Mouse (Mus musculus): Measurements from ENCODE around the gene Cers3. TPM values are rescaled to one million over a fixed set of nuclear protein-coding genes. Genes with fewer than 3 reads are reported as not detected.

The Cers3 gene
- total RNA-seq, 2 experiments from 2014 or later = not detected

DNA sequence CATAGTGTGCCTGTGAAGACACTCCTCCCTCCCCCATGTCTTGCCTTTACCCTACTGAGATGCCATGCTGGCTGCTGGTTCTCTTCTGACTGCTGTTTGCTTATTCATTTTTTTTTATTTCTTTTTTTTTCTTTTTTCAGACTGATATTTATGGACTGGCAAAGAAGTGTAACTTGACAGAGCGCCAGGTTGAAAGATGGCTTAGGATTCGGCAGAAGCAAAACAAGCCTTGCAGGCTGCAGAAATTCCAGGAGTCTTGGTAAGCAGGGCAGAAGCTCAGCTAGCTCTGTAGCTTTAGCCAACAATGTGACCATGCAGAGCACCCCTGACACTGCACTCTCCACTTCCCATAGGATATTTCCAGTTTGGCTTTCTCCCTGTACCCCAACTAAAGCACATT, 36.1 kb downstream of the Cers3 start:
- no peak for ATAC-seq (replicated peaks; ENCODE audit: low FRiP score, poor library complexity, severe bottlenecking)

DNA sequence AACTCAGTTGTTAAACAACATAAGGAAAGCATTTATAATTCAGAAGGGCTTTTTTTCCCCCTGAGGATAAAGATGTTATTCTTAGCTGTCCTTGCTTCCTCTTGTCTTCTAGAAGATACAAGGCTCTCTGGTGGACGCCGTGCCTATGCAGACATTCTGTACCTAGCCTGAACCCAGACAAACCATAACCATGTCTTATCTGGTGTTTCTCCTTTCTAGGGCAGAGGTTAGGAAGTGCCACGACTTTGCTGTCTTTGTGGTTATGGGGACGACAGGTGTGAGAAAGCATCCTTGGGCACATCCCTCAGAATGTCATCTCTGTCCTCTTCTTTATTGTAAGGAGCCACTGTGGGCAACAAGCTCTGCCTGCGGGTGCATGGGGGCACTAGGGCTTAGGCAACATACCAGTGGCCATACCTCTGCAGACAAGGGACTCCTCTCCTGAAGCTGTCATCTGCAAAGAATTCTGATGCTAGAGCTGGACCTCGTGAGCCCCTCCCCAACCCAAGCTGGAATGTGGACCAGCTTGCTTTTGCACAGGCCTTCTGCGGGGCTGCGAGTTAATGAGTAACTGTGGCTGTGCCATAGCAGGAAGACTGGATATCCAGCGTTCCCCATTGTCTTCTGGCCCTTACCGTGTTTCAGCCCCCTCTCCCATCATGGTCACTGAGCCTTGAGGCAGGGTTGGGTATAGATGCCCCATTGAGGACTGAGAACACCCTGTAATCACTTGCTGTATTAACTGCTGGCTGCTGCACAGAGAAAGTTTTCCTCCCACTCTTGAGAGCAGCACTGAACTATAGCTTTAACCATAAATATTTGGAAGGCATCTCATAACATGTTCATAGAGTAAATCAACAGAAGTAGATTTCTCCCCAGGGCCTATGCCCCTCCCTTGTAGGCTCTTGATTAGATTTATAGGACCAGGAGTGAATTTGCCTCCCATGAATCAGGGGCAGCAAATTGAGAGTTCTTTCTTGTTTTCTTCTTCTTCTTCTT, 36.9 kb downstream of the Cers3 start:
- no peak for ATAC-seq (replicated peaks; ENCODE audit: low FRiP score, poor library complexity, severe bottlenecking)

DNA sequence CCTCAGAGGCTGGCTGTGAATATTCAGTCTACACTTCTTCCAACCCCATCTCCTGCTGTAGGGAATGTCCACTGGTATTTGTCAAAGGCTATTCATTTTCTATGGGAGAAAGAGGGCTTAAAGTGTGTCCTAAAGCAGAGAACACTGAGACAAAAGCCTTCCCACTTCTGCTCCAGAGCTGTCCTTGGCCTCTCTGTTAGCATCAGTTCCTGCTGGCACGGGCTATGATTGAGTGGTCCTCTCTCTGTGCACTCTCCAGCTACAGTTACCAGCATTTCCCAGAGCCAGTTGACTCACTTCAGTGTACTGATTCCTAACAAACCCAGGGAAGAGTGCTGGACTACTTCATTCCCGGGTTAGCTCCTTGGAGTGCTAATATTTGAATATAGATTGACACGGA, 43.2 kb downstream of the Cers3 start:
- no peak for ATAC-seq (replicated peaks; ENCODE audit: low FRiP score, poor library complexity, severe bottlenecking)

DNA sequence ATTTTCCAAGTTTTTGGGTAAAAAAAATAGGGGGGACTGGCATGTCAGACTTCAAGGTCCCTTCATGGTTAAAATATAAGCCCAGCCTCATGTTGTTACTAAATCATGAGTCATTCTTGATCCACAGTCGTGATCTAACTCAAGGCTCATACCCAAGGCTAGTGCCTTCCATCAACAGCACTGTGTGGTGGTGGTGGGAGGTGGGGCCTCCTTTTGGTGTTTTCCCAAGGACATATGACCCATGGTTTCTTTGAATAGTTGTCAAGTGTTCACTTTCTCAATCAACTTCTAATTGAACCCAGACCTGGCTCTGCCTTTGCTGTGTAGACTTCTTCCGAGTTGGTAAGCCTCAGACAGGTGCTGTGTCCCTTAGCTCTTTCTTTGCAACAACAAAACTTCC, 44.5 kb downstream of the Cers3 start:
- ATAC-seq (replicated peaks; ENCODE audit: low FRiP score, poor library complexity, severe bottlenecking) = no peak

DNA sequence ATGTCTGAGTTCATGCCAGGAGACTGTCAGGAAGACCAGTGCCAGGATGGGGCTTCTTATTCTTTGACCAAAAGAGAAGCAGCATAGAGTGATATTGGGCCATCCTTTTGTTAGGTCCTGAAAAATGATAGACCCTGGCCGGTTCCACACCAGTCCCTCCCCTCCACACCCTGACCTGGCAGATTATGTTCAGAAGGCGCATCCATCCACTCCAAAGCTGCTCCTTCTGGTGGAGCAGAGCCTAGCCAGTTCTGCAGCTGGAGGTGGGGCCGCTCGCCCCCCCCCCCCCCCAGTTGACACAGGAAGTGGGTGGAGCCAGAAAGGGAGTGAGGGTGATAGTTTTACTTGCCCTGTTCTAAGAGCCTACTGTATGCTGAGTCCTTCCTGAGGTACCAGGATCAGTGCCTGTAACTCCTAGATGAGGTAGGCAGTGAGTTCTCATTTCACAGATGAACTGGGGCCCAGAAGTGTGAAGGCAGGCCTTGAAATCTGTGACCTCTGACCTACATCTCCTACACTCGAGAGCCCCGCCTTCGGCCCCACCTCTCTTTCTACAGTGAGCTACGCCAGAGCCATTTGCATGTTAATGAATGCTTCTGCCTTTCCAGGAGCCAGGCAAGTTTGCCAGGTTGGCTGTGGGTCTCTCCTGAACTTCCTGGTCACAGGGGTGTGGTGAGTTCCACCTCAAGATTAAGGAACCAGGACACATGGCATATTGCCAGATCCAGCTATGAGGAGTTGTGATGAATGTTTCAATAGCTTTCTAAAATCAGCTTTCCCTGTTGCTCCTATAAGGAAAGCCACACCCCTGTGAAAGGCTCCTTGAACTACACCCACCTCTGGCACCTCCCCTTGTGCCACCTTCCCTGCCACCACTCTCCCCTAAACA, 46.8 kb downstream of the Cers3 start:
- ATAC-seq (replicated peaks; ENCODE audit: low FRiP score, poor library complexity, severe bottlenecking) = no peak

DNA sequence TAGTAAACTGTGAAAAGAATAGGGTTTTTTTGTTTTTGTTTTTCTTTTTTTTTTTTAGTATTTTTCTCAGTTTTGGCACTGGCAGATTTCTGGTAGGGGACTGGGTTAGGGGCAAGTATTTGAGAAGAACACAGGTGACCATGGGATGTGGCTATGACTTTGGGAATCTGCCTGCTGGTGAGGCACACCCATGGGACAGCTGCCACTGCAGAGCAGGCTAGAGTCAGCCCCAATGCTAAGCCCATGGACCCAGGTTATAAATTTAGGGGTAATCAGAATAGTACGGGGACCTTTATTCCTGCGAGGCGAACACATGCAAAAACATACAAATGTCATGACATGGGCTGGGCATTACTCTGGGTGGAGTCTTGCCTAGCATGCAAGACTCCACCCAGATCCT, 47.7 kb downstream of the Cers3 start:
- no peak for ATAC-seq (replicated peaks; ENCODE audit: low FRiP score, poor library complexity, severe bottlenecking)

DNA sequence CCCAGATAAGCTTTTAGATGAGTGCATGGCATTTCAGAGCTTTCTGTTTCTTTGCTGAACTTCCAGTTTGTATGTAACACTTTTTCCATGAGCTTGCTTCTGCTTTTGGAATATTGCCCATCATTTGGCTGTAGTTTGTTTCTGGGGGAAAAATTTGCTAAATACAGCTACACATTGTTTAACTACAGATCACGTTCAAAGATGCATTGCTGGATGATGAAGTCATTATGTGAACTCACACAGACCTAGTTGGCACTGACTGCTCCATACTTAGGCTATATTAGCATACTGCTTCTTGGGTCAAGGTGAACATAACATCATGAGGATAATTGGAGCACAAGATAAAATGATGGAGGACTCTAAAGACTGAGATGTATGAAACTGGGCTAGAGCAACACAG, 53.6 kb downstream of the Cers3 start:
- ATAC-seq (replicated peaks; ENCODE audit: low FRiP score, poor library complexity, severe bottlenecking) = no peak

DNA sequence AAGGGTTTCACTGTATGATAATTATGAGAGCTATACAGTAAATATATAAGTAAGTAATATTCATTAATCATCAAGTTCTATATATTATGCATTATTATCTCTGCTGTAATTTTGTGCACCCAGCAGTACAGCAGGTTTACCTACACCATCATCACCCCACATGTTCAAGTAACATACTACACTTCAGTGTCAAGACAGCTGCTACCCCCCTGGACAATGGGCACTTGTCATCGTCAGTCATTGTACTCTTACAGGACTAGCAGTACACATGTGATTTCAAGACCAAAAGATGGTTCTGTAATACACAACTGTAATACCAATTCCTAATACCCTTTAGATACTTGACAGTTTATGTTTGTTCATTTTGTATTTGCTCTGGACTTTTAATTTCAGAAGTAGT, 54.0 kb downstream of the Cers3 start:
- ATAC-seq (replicated peaks; ENCODE audit: low FRiP score, poor library complexity, severe bottlenecking) = no peak

DNA sequence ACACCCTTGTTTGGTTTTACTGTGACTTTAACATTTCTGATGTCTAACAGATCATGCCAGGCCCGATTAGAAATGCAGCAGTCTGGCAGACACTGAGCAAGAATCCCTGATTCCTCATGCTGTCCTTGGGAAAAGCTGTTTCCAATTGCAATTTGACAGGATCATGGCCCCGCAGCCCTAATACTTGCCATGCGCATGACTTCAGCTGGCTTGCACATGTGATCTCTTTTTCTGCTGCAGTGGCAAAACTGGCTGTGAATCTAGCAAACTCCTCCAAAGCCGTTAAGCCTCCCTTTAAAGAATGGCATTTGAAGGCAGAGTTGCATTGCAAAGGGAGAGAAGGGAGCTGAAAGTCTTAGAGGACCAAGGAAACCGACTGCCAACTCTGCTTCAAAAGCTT, 55.5 kb downstream of the Cers3 start:
- ATAC-seq (replicated peaks; ENCODE audit: low FRiP score, poor library complexity, severe bottlenecking) = no peak

DNA sequence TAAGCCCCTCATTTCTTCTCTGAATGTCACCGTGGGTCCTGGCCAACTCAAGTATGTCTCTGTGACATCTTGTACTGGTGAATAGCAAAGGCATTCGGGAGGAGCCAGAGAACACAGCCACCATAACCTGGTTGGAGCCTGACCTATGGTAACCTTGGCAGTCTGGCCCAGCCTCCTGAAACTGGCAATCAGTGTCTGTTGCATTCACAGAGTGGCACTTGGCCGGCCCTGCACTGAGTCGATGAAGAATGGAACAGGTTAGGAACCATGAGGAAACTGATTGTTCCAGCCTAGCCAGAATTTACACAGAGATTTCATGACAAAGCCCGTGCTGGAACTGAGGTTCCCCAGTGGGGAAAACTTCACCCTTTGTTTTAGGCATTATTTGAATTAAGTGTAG, 57.5 kb downstream of the Cers3 start:
- ATAC-seq (replicated peaks; ENCODE audit: low FRiP score, poor library complexity, severe bottlenecking) = no peak

DNA sequence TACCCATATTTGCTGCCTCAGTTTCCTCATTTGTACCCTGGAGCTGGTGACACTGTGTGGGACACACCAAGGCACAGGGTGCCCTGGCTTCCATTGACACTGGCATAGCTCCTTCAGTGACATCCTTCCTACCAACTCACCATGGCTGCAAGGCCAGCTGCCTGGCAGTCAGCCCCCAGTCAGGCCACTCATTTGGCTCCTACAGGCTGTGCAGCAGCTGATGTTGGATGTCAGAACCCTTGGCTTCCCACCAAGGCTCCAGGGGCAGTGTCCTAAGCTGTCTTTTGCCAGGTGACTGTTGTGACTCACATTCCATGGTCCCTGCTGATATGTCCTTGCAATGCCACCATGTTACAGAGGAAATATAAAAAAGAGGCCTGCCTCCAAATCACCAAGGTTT, 58.5 kb downstream of the Cers3 start:
- no peak for ATAC-seq (replicated peaks; ENCODE audit: low FRiP score, poor library complexity, severe bottlenecking)

DNA sequence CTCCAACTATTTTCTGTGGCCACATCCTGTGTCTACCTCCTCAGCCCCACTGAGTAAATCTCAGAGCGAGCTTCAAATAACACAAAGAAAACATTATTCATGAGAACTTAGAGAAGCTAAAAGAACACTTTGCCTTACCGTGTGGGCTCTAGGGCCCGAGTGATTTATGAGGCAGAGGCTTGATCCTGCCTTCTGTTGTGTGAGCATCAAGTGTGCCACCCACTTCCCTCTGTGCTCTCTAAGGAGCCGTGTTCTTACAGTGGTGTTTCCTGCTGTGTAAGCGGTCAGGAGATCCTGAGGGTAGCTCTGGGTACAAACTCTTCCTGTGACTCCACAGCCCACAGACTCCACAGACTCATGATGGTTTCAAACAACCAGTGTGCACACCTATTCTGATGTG, 60.5 kb downstream of the Cers3 start:
- no peak for ATAC-seq (replicated peaks; ENCODE audit: low FRiP score, poor library complexity, severe bottlenecking)

DNA sequence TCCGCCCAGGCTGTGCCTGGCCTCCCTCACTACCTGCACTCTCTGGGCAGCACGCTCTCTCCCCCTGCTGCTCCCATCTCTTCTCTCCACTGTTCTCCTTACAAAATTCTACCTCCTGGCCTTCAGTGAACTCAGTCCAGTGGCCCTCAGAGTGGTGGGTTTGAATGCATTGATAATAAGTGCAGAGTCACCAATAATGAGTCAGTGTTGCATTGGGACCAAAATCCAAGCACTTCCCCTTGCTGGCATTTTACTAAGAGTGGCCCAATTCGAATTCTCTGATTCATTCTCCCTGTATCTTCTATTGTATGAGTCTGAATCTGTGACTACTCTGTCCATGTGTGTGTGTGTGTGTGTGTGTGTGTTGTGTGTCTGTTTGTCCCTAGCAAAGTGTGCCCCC, 63.5 kb downstream of the Cers3 start:
- ATAC-seq (replicated peaks; ENCODE audit: low FRiP score, poor library complexity, severe bottlenecking) = no peak

DNA sequence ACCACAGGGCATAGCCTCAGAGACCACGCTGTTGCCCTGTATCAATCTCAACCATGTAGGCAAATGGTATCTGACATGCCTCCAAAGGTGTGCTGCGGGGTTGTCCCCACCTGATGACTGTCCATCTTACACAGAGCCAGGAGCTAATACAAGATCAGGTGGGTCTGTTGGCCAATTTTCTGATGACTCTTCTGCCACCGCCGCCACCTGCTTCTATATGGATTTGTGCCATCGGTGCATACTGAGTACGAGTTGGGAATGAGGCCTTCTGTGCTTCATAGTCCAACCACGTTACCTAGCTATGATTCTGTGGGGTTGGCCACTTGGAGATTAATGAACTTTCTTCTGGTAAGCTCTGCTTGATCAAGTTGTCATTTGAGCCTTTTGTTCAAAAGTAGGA, 67.1 kb downstream of the Cers3 start:
- ATAC-seq (replicated peaks; ENCODE audit: low FRiP score, poor library complexity, severe bottlenecking) = no peak

DNA sequence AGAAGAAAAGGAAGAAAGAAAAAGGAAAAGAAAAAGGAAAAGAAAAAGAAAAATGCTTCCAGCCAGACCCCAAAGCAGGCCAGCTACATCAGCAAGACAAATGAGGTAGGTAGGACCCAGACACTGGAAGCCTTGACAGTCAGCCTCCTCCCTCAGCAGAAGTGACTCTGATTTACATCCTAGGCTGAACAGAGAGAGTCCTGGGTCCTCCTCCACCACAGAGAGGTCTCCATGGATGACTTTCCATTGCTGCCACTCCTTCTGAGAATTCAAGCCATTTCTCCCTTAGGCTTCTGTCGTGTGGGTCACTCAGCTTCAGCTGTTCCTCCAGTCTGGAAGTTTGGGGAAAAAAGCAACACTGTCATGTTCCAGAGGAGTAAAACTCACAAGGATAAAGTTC, 68.0 kb downstream of the Cers3 start:
- ATAC-seq (replicated peaks; ENCODE audit: low FRiP score, poor library complexity, severe bottlenecking) = no peak

DNA sequence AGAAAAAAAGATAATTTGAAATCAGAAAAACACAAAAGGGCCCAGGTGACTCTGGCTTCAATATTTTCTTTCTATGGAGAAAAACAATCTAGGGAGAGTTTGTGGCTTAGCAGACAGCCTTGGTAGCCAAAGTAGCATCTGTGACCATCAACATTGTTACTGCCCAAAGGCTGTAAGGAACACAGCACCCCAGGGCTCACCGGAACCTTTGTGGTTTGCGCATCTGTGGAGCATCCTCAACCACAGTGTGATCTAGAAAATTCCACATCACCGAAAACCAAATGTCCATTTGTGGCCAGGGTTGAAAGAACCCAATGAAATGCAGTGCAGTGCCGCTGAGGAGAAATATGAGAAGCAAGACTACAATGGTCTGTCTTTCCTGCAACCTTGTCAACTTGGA, 69.0 kb downstream of the Cers3 start:
- no peak for ATAC-seq (replicated peaks; ENCODE audit: low FRiP score, poor library complexity, severe bottlenecking)

DNA sequence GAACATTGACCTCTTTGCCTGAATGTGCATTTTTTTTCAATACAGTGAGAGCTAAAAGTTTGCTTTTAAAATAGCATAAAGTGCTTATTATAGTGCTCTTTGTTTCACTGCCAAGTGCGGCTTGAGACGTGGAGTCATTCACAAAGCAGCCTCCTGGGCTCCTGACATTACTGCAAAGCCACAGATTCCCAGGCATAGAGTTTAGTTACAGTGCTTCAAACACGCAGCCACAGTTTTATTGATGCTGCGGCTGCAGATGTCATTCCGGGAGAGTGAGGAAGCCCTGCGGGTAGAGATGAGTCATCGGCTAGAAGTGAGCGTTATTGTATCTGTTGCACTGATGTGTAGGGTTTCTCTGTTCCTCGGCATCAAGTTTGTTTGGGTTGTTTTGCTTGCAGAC, 69.4 kb downstream of the Cers3 start:
- ATAC-seq (replicated peaks; ENCODE audit: low FRiP score, poor library complexity, severe bottlenecking) = no peak

DNA sequence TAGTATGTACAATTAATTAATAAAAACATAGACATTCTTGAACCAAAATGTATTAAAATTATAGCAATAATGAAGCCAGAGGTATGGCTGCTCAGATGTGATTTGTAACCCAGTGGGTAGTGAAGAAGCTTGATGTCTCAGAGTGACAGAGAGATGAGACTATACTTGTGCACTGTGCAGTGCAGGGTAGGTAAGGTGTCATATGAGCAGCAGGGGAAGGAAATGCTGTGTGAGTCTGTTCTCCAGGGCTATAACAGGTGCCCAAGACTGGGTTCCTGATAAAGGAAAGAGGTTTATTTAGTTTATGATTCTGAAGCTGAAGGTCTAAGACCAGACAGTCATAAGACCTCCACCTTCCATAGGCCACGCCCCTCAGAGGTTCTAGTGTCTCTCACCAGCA, 69.9 kb downstream of the Cers3 start:
- ATAC-seq (replicated peaks; ENCODE audit: low FRiP score, poor library complexity, severe bottlenecking) = no peak

DNA sequence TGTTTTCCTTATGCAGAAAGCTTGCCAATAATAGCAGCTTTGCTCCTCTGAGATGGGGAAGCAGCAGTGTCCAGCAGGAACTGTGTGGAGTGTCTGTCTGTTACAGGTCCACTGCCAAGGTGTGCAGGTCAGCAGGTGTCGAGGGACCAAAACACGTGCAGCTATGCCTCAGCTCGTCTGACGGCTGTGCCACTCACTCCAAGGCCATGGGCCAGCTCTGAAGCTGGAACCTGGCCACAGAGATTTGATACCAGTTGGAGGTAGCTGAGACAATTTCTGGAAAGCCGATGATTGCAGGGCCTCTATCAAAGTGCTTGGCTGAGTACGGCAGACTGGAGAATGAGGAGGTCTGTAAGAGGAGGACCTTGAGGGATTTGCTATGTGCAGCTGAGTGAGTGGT, 72.2 kb downstream of the Cers3 start:
- ATAC-seq (replicated peaks; ENCODE audit: low FRiP score, poor library complexity, severe bottlenecking) = no peak

DNA sequence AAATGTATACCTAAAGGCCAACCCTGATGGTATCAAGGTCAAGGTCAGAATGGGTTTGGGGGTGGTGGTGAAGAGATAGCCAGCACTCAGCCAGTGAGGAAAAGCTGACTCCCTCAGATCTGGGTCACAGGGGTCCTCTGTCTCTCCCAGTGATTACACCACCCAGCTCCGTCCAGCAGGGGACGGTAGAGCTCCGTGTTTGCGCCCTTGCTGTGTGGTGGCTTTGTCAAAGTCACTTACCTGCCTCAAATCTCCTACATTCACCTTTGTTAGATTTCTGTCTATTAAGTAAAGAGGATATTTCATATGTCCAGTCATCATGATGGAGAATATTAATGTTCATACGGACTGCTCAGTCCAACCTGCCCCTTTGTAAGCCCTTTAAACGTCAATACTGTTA, 76.7 kb downstream of the Cers3 start:
- no peak for ATAC-seq (replicated peaks; ENCODE audit: low FRiP score, poor library complexity, severe bottlenecking)

DNA sequence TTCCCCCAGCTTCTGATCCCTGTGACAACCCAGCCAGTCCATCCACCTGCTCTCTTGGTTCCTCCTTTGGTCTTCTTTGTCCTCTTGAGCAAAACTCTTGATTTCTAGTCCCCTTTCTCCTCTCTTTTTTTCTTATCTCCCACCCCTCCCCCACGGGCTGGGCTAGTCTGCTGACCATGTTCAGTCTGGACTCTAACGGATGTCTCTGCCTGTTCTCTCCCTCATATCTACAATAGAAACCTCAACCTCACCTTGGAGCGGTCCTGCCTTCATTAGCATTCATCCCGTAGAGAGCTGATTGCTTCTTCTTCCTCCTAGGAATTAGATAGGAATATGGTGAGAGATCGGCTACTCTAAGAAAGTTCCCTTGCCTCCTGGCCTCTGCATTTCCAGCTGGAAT, 87.5 kb downstream of the Cers3 start:
- no peak for ATAC-seq (replicated peaks; ENCODE audit: low FRiP score, poor library complexity, severe bottlenecking)
